Mouse (Mus musculus) hindbrain, embryonic 12.5 days (tissue): ENCODE results near the gene Csmd2. TPM values are rescaled to one million over a fixed set of nuclear protein-coding genes. Genes with fewer than 3 reads are reported as not detected.
"Not testable (repeated sequence)": the region's sequence is repeated elsewhere in the genome, so short reads cannot be mapped to it uniquely, and the experiment has no call there.

Experiments
- ATAC-seq: fragments of 200-750 bp; cut with Nextera tagmentation; 2 replicates; pipeline ENCODE4 v1.8.0; 2017; ENCODE audit warnings: moderate TSS enrichment; ENCODE audit not compliant: low FRiP score
- H3K27ac ChIP-seq: fragments of 300-500 bp; sonication (generic); 2 replicates; pipeline ENCODE4 v1.5.1; 2016; ENCODE audit warnings: mild to moderate bottlenecking
- H3K27me3 ChIP-seq: fragments of 300-500 bp; sonication (generic); 2 replicates; pipeline ENCODE4 v1.6.1; 2016; ENCODE audit warnings: mild to moderate bottlenecking
- H3K36me3 ChIP-seq: fragments of 300-500 bp; sonication (generic); 2 replicates; pipeline ENCODE4 v1.6.1; 2016; ENCODE audit warnings: mild to moderate bottlenecking
- H3K4me1 ChIP-seq: fragments of 300-500 bp; sonication (generic); 2 replicates; pipeline ENCODE4 v1.6.1; 2016
- H3K4me2 ChIP-seq: fragments of 300-500 bp; sonication (generic); replicated peaks from 2 replicates; pipeline ENCODE4 v1.6.1; 2016; ENCODE audit warnings: mild to moderate bottlenecking
- H3K4me3 ChIP-seq: fragments of 300-500 bp; sonication (generic); 2 replicates; pipeline ENCODE4 v1.5.1; 2016; ENCODE audit warnings: mild to moderate bottlenecking
- H3K9ac ChIP-seq: fragments of 300-500 bp; sonication (generic); 2 replicates; pipeline ENCODE4 v1.6.1; 2016; ENCODE audit warnings: mild to moderate bottlenecking, moderate library complexity
- H3K9me3 ChIP-seq: fragments of 300-500 bp; sonication (generic); replicated peaks from 2 replicates; pipeline ENCODE4 v1.6.1; 2016; ENCODE audit warnings: mild to moderate bottlenecking
- WGBS: fragments of 180-500 bp; shearing (Covaris S2); methylation state at CpG from one replicate; pipeline ENCODE4 v1.1.7; 2016; 5-methylcytosine and 5-hydroxymethylcytosine counted together
- polyA plus RNA-seq: library from polyadenylated mRNA; unstranded; fragments of >200 nt; fragmentation: Nextera tagmentation; extraction: Ambion mirVana; gene quantifications from 2 replicates; pipeline ENCODE4 v1.2.1, GENCODE M21; 2016

Csmd2 gene
- polyA plus RNA-seq, 1 experiment from 2014 or later: 5.4 TPM

- not testable (repeated sequence) for H3K4me2 ChIP-seq, H3K4me1 ChIP-seq, H3K9ac ChIP-seq, H3K4me3 ChIP-seq, ATAC-seq, H3K27me3 ChIP-seq, H3K36me3 ChIP-seq, H3K27ac ChIP-seq, H3K9me3 ChIP-seq
- 86% methylated on average over 2 of the region's 2 CpGs for WGBS
Observed at GRCm38 (mm10) chr4:128061274-128061673, 73.6 kb downstream of the Csmd2 start.

GRCm38 (mm10) chr4:128067189-128067588 lies 79.5 kb downstream of the Csmd2 start:
- H3K9me3 ChIP-seq: no peaks in the 10 kb centered on the region

GRCm38 (mm10) chr4:128084466-128084865 lies 96.8 kb downstream of the Csmd2 start:
- peaks cover 21% of the 10 kb centered on the region for H3K4me1 ChIP-seq
- H3K9ac ChIP-seq: no peak overlapping the region
- H3K9me3 ChIP-seq: no peaks in the 10 kb centered on the region
- H3K27ac ChIP-seq: no peak overlapping the region
- 86% methylated on average over 3 of the region's 3 CpGs for WGBS
- H3K36me3 ChIP-seq: no peaks in the 10 kb centered on the region
- no peak for ATAC-seq
- H3K27me3 ChIP-seq: no peaks in the 10 kb centered on the region
- H3K4me2 ChIP-seq: no peak overlapping the region
- H3K4me3 ChIP-seq: no peak overlapping the region

More at GRCm38 (mm10) chr4:128067189-128067588, 79.5 kb downstream of the Csmd2 start:
- WGBS: 79% methylated on average over 9 of the region's 9 CpGs
- Histone ChIP-seq H3K36me3 (no peaks in the 10 kb centered on the region), H3K27ac (no peak overlapping the region), H3K27me3 (no peaks in the 10 kb centered on the region), H3K9ac (no peak overlapping the region), H3K4me2 (no peak overlapping the region), H3K4me1 (0 out of 2 replicates have a peak, but pooled peaks cover 2% of the 10 kb centered on the region), H3K4me3 (no peak overlapping the region)
- no peak for ATAC-seq

- peaks cover 21% of the 10 kb centered on the region for H3K4me1 ChIP-seq
- no peak overlapping the region for H3K4me3 ChIP-seq
- no peaks in the 10 kb centered on the region for H3K9me3 ChIP-seq
- 79% methylated on average over 8 of the region's 8 CpGs for WGBS
- no peaks in the 10 kb centered on the region for H3K27me3 ChIP-seq
- no peak overlapping the region for H3K27ac ChIP-seq
- H3K36me3 ChIP-seq: no peaks in the 10 kb centered on the region
- ATAC-seq: no peak
- H3K9ac ChIP-seq: no peak overlapping the region
- no peak overlapping the region for H3K4me2 ChIP-seq
Observed at GRCm38 (mm10) chr4:128085096-128085495, 97.4 kb downstream of the Csmd2 start.

- Histone ChIP-seq H3K4me2 (no peak overlapping the region), H3K27me3 (no peaks in the 10 kb centered on the region), H3K4me3 (no peak overlapping the region), H3K9me3 (no peaks in the 10 kb centered on the region), H3K9ac (no peak overlapping the region), H3K36me3 (no peaks in the 10 kb centered on the region), H3K4me1 (peaks cover 21% of the 10 kb centered on the region), H3K27ac (peak overlapping the region; percentile 58)
- no peak for ATAC-seq
- WGBS: 86% methylated on average over 5 of the region's 5 CpGs
Observed at GRCm38 (mm10) chr4:128087147-128087606, 99.5 kb downstream of the Csmd2 start.

- H3K27me3 ChIP-seq: no peaks in the 10 kb centered on the region
- peaks cover 21% of the 10 kb centered on the region for H3K4me1 ChIP-seq
- ATAC-seq: no peak
- H3K9ac ChIP-seq: no peak overlapping the region
- no peaks in the 10 kb centered on the region for H3K9me3 ChIP-seq
- H3K4me3 ChIP-seq: no peak overlapping the region
- no peak overlapping the region for H3K4me2 ChIP-seq
- no peaks in the 10 kb centered on the region for H3K36me3 ChIP-seq
- WGBS: 35% methylated on average over 3 of the region's 3 CpGs
- peak overlapping the region; percentile 58; the same call in 1 of the 2 replicates for H3K27ac ChIP-seq
Observed at GRCm38 (mm10) chr4:128087704-128088103, 100.0 kb downstream of the Csmd2 start.

- Histone ChIP-seq H3K4me3 (no peak overlapping the region), H3K4me2 (no peak overlapping the region), H3K4me1 (peaks cover 21% of the 10 kb centered on the region), H3K27me3 (no peaks in the 10 kb centered on the region), H3K9ac (no peak overlapping the region), H3K27ac (no peak overlapping the region), H3K36me3 (no peaks in the 10 kb centered on the region), H3K9me3 (no peaks in the 10 kb centered on the region)
- WGBS: 61% methylated on average over 3 of the region's 3 CpGs
- no peak for ATAC-seq
Observed at GRCm38 (mm10) chr4:128088264-128088663, 100.6 kb downstream of the Csmd2 start.

- no peaks in the 10 kb centered on the region for H3K9me3 ChIP-seq
- no peak for ATAC-seq
- H3K36me3 ChIP-seq: no peaks in the 10 kb centered on the region
- no peak overlapping the region for H3K9ac ChIP-seq
- H3K27ac ChIP-seq: no peak overlapping the region
- H3K4me3 ChIP-seq: no peak overlapping the region
- no peak overlapping the region for H3K4me2 ChIP-seq
- H3K27me3 ChIP-seq: no peaks in the 10 kb centered on the region
- WGBS: 75% methylated on average over 3 of the region's 3 CpGs
- peaks cover 21% of the 10 kb centered on the region for H3K4me1 ChIP-seq
Observed at GRCm38 (mm10) chr4:128091938-128092337, 104.3 kb downstream of the Csmd2 start.

- Histone ChIP-seq H3K36me3 (no peaks in the 10 kb centered on the region), H3K4me1 (peaks cover 19% of the 10 kb centered on the region), H3K4me2 (no peak overlapping the region), H3K9ac (no peak overlapping the region), H3K27me3 (peaks cover 5% of the 10 kb centered on the region; the same call in 1 of the 2 replicates), H3K9me3 (no peaks in the 10 kb centered on the region), H3K4me3 (no peak overlapping the region), H3K27ac (no peak overlapping the region)
- ATAC-seq: no peak
- WGBS: 73% methylated on average over 5 of the region's 5 CpGs
Observed at GRCm38 (mm10) chr4:128099515-128099914, 111.9 kb downstream of the Csmd2 start.

- Histone ChIP-seq H3K36me3 (no peaks in the 10 kb centered on the region), H3K4me2 (no peak overlapping the region), H3K4me3 (no peak overlapping the region), H3K27me3 (peaks cover 5% of the 10 kb centered on the region; the same call in 1 of the 2 replicates), H3K9me3 (no peaks in the 10 kb centered on the region), H3K27ac (peak overlapping the region; percentile 18; the same call in 1 of the 2 replicates), H3K4me1 (peaks cover 19% of the 10 kb centered on the region), H3K9ac (no peak overlapping the region)
- ATAC-seq: no peak
- WGBS: 42% methylated on average over 5 of the region's 5 CpGs
Observed at GRCm38 (mm10) chr4:128100541-128100940, 112.9 kb downstream of the Csmd2 start.

GRCm38 (mm10) chr4:128116331-128116730 lies 128.7 kb downstream of the Csmd2 start:
- Histone ChIP-seq H3K4me2 (no peak overlapping the region), H3K9ac (no peak overlapping the region), H3K27me3 (no peaks in the 10 kb centered on the region), H3K27ac (no peak overlapping the region), H3K4me1 (0 out of 2 replicates have a peak, but pooled peaks cover 5% of the 10 kb centered on the region), H3K9me3 (no peaks in the 10 kb centered on the region), H3K4me3 (no peak overlapping the region), H3K36me3 (no peaks in the 10 kb centered on the region)
- no peak for ATAC-seq
- WGBS: 67% methylated on average over 7 of the region's 7 CpGs

- no peak for ATAC-seq
- H3K4me3 ChIP-seq: no peak overlapping the region
- peaks cover 9% of the 10 kb centered on the region for H3K4me1 ChIP-seq
- 75% methylated on average over 8 of the region's 8 CpGs for WGBS
- no peaks in the 10 kb centered on the region for H3K27me3 ChIP-seq
- no peaks in the 10 kb centered on the region for H3K36me3 ChIP-seq
- no peak overlapping the region for H3K27ac ChIP-seq
- H3K9ac ChIP-seq: no peak overlapping the region
- H3K9me3 ChIP-seq: peaks cover 6% of the 10 kb centered on the region
- H3K4me2 ChIP-seq: no peak overlapping the region
Observed at GRCm38 (mm10) chr4:128123281-128123680, 135.6 kb downstream of the Csmd2 start.

GRCm38 (mm10) chr4:128124738-128125137 lies 137.1 kb downstream of the Csmd2 start:
- Histone ChIP-seq H3K9me3 (peaks cover 6% of the 10 kb centered on the region), H3K4me3 (no peak overlapping the region), H3K4me2 (no peak overlapping the region), H3K27me3 (no peaks in the 10 kb centered on the region), H3K36me3 (no peaks in the 10 kb centered on the region), H3K4me1 (peaks cover 9% of the 10 kb centered on the region), H3K27ac (no peak overlapping the region), H3K9ac (no peak overlapping the region)
- no peak for ATAC-seq
- 86% methylated on average over 4 of the region's 4 CpGs for WGBS
